Mouse (Mus musculus) megakaryocyte-erythroid progenitor cell, adult 5-6 weeks (primary cell): ENCODE data around the gene Lipt2. TPM values are rescaled to one million over a fixed set of nuclear protein-coding genes. Genes with fewer than 3 reads are reported as not detected.

Source experiments
- total RNA-seq, 2 experiments: library from RNA; stranded (forward) in 1 of 2; stranded (reverse) in 1 of 2; fragments of 200-1000, 215-1000 nt in 1 of 2; fragments of >200 nt in 1 of 2; fragmentation: Nextera tagmentation in 1 of 2; gene quantifications; 2 replicates each; pipeline ENCODE4 v1.2.3; 2014 to 2017

The Lipt2 gene
- total RNA-seq, 2 experiments from 2014 or later: 5.2 to 8.5 TPM

Other genes starting within 250 kb of the Lipt2 start
- 5.3 and 10.4 TPM in 2 replicates for gene Rnf169, start 178.8 kb upstream of the Lipt2 start, total RNA-seq (2014; fragmentation: Nextera tagmentation)
- gene Rnf169, start 178.8 kb upstream of the Lipt2 start, total RNA-seq (2017): 7.8 and 14.8 TPM in 2 replicates
- gene Chrdl2, start 153.1 kb upstream of the Lipt2 start, total RNA-seq (2014; fragmentation: Nextera tagmentation): not detected in 2 replicates
- not detected in 2 replicates for gene Chrdl2, start 153.1 kb upstream of the Lipt2 start, total RNA-seq (2017)
- gene Pold3, start 37.7 kb upstream of the Lipt2 start, total RNA-seq (2014; fragmentation: Nextera tagmentation): 91.8 and 98.7 TPM in 2 replicates
- gene Pold3, start 37.7 kb upstream of the Lipt2 start, total RNA-seq (2017): 97.0 and 121 TPM in 2 replicates
- gene Kcne3, start 17.2 kb downstream of the Lipt2 start, total RNA-seq (2014; fragmentation: Nextera tagmentation): 4.1 TPM in 1 of 2 replicates, not detected in the other
- gene Kcne3, start 17.2 kb downstream of the Lipt2 start, total RNA-seq (2017): 0.38 TPM in 1 of 2 replicates, not detected in the other
- 11.6 and 21.7 TPM in 2 replicates for gene Pgm2l1, start 68.1 kb downstream of the Lipt2 start, total RNA-seq (2014; fragmentation: Nextera tagmentation)
- gene Pgm2l1, start 68.1 kb downstream of the Lipt2 start, total RNA-seq (2017): 13.7 and 18.0 TPM in 2 replicates
- not detected in 2 replicates for gene P4ha3, start 126.2 kb downstream of the Lipt2 start, total RNA-seq (2014; fragmentation: Nextera tagmentation)
- 0.38 TPM in 1 of 2 replicates, not detected in the other for gene P4ha3, start 126.2 kb downstream of the Lipt2 start, total RNA-seq (2017)
- 57.6 and 71.1 TPM in 2 replicates for gene C2cd3, start 213.0 kb downstream of the Lipt2 start, total RNA-seq (2014; fragmentation: Nextera tagmentation)
- 19.1 and 32.6 TPM in 2 replicates for gene C2cd3, start 213.0 kb downstream of the Lipt2 start, total RNA-seq (2017)
- 24.8 and 31.4 TPM in 2 replicates for gene Ppme1, start 213.0 kb downstream of the Lipt2 start, total RNA-seq (2014; fragmentation: Nextera tagmentation)
- gene Ppme1, start 213.0 kb downstream of the Lipt2 start, total RNA-seq (2017): 25.7 and 35.3 TPM in 2 replicates